Mouse (Mus musculus) intestine, postnatal 0 days (tissue): ENCODE measurements around the gene Morc2b. TPM values are rescaled to one million over a fixed set of nuclear protein-coding genes. Genes with fewer than 3 reads are reported as not detected.
"Not testable (repeated sequence)": the region's sequence is repeated elsewhere in the genome, so short reads cannot be mapped to it uniquely, and the experiment has no call there.

Experiments used
- ATAC-seq: fragments of 200-750 bp; cut with Nextera tagmentation; 2 replicates; pipeline ENCODE4 v1.8.0; 2017; ENCODE audit warnings: mild to moderate bottlenecking, moderate TSS enrichment, moderate library complexity
- H3K27ac ChIP-seq: fragments of 300-500 bp; sonication (generic); 2 replicates; pipeline ENCODE4 v1.5.1; 2014; ENCODE audit warnings: mild to moderate bottlenecking, low read depth, low read length, moderate library complexity
- H3K27me3 ChIP-seq: fragments of 300-500 bp; sonication (generic); replicated peaks from 2 replicates; pipeline ENCODE4 v1.6.1; 2014; ENCODE audit warnings: low read length, mixed read lengths; ENCODE audit not compliant: control insufficient read depth, insufficient read depth
- H3K36me3 ChIP-seq: fragments of 300-500 bp; sonication (generic); 2 replicates; pipeline ENCODE4 v1.6.1; 2014; ENCODE audit warnings: mild to moderate bottlenecking, moderate library complexity; ENCODE audit not compliant: control insufficient read depth, insufficient read depth
- H3K4me1 ChIP-seq: fragments of 300-500 bp; sonication (generic); replicated peaks from 2 replicates; pipeline ENCODE4 v1.6.1; 2014; ENCODE audit warnings: antibody characterized with exemption, low read length, mixed read lengths; ENCODE audit not compliant: control insufficient read depth, insufficient read depth
- H3K4me2 ChIP-seq: fragments of 300-500 bp; sonication (generic); replicated peaks from 2 replicates; pipeline ENCODE4 v1.6.1; 2014; ENCODE audit warnings: low read depth, mild to moderate bottlenecking, moderate library complexity
- H3K4me3 ChIP-seq: fragments of 300-500 bp; sonication (generic); 2 replicates; pipeline ENCODE4 v1.5.1; 2014; ENCODE audit warnings: low read depth, low read length
- H3K9ac ChIP-seq: fragments of 300-500 bp; sonication (generic); 2 replicates; pipeline ENCODE4 v1.6.1; 2014; ENCODE audit warnings: mild to moderate bottlenecking, low read depth, low read length
- H3K9me3 ChIP-seq: fragments of 300-500 bp; sonication (generic); 2 replicates; pipeline ENCODE4 v1.6.1; 2016; ENCODE audit warnings: mixed run types; ENCODE audit not compliant: control insufficient read depth
- CTCF ChIP-seq: sonication (generic); IDR thresholded peaks from 2 replicates; pipeline ENCODE4 v1.5.1; 2016; ENCODE audit warnings: low read depth, mild to moderate bottlenecking, control low read depth, antibody characterized with exemption, moderate library complexity
- WGBS: fragments of 180-500 bp; shearing (Covaris S2); extraction: QIAGEN DNeasy Blood & Tissue Kit; methylation state at CpG from one replicate; pipeline ENCODE4 v1.1.7; 2014; 5-methylcytosine and 5-hydroxymethylcytosine counted together
- polyA plus RNA-seq: library from polyadenylated mRNA; unstranded; fragments of >200 nt; fragmentation: Nextera tagmentation; extraction: Ambion mirVana; gene quantifications from 2 replicates; pipeline ENCODE4 v1.2.1, GENCODE M21; 2015

The Morc2b gene
- polyA plus RNA-seq: not detected in 2 replicates

DNA sequence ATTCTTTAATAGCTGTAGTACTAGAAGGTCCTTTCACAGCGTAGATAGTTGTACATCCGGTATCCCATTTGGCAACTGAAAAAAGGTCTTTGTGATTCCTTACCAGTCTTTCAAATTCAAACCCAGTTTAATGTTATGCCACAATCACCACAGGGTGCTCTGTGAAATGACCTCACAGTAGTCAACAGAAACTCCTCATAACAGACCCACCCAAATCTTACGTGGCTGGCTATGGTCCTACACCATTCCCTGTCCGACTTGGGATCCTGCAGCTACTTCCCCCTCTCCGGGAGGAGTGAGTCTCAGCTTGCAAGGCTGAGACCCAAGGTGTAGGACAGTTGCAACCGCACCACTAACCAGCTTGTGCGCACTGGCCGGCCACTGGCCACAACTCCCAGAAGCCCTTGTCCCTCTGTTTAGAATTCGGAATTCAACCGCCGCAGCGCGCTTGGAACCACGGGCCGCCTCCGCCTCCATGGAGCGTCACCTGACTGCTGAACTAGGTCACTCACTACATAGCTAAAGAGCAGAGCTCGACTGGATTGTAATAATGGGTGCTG, at the start of gene Morc2b:
Gene Morc2b (minus strand): TSS at position 423 of the 560 bp plus-strand sequence.
- Histone ChIP-seq H3K4me2 (no peak within 1 kb of the TSS), H3K36me3 (no peaks in the 10 kb centered on the region), H3K27me3 (no peaks in the 10 kb centered on the region), H3K9ac (no peak within 1 kb of the TSS), H3K4me3 (no peak within 1 kb of the TSS), H3K4me1 (no peaks in the 10 kb centered on the region), H3K27ac (no peak within 1 kb of the TSS), H3K9me3 (no peaks in the 10 kb centered on the region)
- no peak for TF ChIP-seq CTCF
- whole genome bisulfite sequencing: 73% methylated on average over 18 of the region's 18 CpGs
- ATAC-seq: no peak

DNA sequence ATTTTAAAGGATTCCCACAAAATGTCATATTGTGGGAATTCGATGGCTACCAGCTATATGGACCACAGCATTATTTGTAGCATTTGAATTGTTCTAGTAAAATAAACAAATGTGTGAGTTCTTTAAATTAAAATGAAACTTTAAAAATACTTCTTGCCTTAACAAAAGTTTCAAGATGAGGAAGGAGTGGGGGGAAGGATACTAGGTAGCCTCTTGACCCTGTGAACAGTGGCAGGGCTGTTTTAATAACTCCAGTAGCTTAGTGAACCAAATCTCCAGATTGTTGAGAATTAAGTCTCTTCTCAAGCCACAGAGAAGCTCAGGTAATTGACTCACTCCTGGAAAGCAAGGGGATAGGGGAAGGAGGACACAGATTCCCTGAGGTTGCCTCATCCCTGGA, 28.7 kb upstream of the Morc2b start, which contains the start of gene Olfr55:
Gene Olfr55 (plus strand): TSS at position 301 of the 400 bp plus-strand sequence.
- not testable (repeated sequence) for H3K4me1 ChIP-seq, H3K4me2 ChIP-seq, H3K27me3 ChIP-seq, H3K36me3 ChIP-seq, ATAC-seq, H3K9ac ChIP-seq, H3K9me3 ChIP-seq, H3K27ac ChIP-seq, H3K4me3 ChIP-seq
- 83% methylated on average over 1 of the region's 1 CpGs for WGBS

DNA sequence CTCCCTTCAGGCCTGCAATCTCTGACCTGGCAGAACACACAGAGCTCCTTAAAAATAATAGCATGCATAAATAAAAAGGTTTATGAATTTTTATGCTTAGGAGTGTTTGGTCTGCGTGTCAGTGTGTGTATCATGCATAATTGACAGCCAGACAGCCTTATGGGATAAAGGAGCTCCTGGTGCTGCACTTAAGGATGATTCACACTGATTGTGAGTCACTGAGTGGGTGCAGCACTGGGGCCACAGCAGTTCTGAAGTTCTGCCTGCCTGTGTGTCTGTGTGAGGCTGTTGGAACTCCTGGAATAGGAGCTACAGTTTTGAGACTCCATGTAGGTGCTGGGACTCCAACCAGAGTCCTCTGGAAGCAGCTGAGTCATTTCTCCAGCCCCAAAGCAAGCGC, 13.2 kb downstream of the Morc2b start:
- Histone ChIP-seq H3K9ac (no peak overlapping the region), H3K4me1 (no peaks in the 10 kb centered on the region), H3K36me3 (no peaks in the 10 kb centered on the region), H3K27me3 (no peaks in the 10 kb centered on the region), H3K4me2 (no peak overlapping the region), H3K27ac (no peak overlapping the region), H3K4me3 (no peak overlapping the region), H3K9me3 (no peaks in the 10 kb centered on the region)
- no peak for TF ChIP-seq CTCF
- no peak for ATAC-seq
- 48% methylated on average over 2 of the region's 2 CpGs for WGBS

DNA sequence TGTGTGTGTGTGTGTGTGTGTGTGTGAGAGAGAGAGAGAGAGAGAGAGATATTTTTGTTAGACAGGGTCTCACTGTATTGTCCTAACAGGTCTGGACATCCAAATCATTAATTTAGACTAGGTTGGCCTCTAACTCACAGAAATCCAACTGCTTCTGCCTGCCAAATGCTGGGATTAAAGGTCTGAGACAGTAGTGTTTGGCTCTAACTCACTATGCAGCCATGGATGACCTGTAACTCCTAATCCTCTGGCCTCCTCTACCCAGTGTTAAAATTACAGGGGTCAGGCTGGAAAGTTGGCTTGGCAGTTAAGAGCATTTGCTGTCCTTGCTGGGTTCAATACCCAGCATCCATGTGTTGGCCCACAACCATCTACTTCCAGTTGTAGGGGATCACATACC, 14.9 kb downstream of the Morc2b start:
- Histone ChIP-seq H3K9ac (no peak overlapping the region), H3K9me3 (no peaks in the 10 kb centered on the region), H3K27me3 (no peaks in the 10 kb centered on the region), H3K4me3 (no peak overlapping the region), H3K27ac (no peak overlapping the region), H3K4me2 (no peak overlapping the region), H3K4me1 (no peaks in the 10 kb centered on the region), H3K36me3 (no peaks in the 10 kb centered on the region)
- no peak for TF ChIP-seq CTCF
- ATAC-seq: no peak

DNA sequence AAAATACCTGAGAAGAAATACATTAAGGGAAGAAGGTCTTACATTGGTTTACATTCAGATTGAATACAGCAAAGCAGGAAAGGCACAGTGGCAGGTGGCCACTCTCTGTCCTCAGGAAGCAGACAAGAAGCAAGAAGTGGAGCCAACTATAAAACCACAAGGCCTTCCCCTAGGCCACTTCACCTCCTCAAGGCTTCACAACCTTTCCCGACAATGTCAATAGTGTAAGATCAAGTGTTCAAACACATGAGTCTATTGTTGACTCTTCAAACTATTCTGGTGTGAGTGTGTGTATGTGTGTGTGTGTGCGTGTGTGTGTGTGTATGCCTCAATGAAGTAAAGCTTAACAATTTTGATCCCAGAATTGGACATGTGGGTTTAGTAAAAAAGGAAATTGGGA, 42.1 kb downstream of the Morc2b start:
- Histone ChIP-seq H3K4me1 (peaks cover 6% of the 10 kb centered on the region), H3K9me3 (no peaks in the 10 kb centered on the region)
- 85% methylated on average over 2 of the region's 2 CpGs for WGBS

DNA sequence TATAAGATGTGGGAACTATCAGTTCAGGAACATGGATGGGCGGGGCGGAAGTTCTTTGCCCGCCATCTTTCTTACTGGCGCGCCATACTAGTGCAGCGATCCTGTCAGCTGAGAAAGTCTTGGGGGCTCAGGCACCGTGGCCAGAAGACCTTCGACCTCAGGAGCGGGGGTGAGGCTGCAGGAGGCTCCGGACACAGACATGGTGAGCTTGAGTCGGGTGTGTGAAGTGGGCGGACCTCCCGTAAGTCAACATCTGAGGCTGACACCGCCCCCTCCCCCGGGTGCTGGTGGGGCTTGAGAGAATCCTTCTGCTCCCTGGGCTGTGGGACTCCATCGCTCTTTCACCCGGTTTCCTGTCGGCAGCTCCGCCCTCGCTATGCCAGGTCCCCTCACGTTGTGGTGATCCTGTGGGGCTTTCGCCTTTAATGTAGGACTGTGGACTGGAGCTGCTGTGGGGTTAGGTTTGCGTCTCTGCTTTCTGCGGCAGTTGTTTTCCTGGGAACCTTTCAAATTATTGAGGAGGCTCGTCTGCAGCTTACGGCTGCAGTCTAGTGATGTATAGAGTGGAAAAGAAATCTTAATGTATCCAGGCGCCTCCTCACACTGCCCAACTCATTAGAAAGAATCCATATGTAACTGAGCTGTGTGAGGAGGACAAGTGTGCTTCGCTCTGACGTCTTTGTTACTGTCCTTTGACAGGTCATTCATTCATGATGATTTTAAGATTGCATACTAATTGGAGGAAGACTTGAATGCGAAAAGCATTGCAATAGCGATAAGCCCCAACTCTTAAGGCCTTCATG, 46.9 kb downstream of the Morc2b start:
- H3K9ac ChIP-seq: peak overlapping the region; percentile 70
- H3K9me3 ChIP-seq: no peaks in the 10 kb centered on the region
- peak overlapping the region; percentile 79 for H3K4me3 ChIP-seq
- 2% methylated on average over 31 of the region's 31 CpGs for WGBS
- peak; percentile 68 for ATAC-seq
- peaks cover 6% of the 10 kb centered on the region for H3K4me1 ChIP-seq
- no peaks in the 10 kb centered on the region for H3K27me3 ChIP-seq
- H3K36me3 ChIP-seq: no peaks in the 10 kb centered on the region
- H3K27ac ChIP-seq: peak overlapping the region; percentile 90
- no peak for TF ChIP-seq CTCF
- H3K4me2 ChIP-seq: peak overlapping the region; percentile 78

More for the DNA sequence above, 42.1 kb downstream of the Morc2b start:
- H3K27ac ChIP-seq: no peak overlapping the region
- H3K4me3 ChIP-seq: no peak overlapping the region
- no peak overlapping the region for H3K9ac ChIP-seq
- TF ChIP-seq CTCF: no peak
- H3K36me3 ChIP-seq: no peaks in the 10 kb centered on the region
- ATAC-seq: no peak
- H3K27me3 ChIP-seq: no peaks in the 10 kb centered on the region
- H3K4me2 ChIP-seq: no peak overlapping the region
